Mouse (Mus musculus): ENCODE measurements around the gene Olfr1419. TPM values are rescaled to one million over a fixed set of nuclear protein-coding genes. Genes with fewer than 3 reads are reported as not detected.
"Not testable (repeated sequence)": the region's sequence is repeated elsewhere in the genome, so short reads cannot be mapped to it uniquely, and the experiment has no call there.

Olfr1419 gene
- polyA plus RNA-seq, 1 experiment from 2014 or later = not detected

DNA sequence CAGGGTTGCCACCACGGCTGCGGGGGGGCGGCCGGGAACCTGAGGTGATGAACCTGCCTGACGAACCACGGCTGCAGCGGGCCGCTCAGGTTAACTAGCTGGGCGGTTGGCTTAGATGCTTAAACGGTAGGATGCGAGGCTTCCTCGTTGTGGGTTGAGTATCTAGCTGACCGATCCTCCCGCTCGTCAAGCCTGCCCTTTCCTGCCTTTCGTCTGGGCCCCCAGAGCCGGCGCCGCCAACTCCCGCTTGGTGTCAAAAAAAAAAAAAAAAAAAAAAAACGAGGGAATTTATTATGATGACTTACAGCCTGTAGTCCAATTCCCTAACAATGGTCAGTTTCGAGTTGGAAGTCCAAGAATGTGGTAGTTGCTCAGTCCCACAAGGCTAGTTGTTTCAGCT lies 3.5 kb upstream of the Olfr1419 start:
- H3K9ac ChIP-seq (ENCODE audit: low read depth, low read length); ATAC-seq (ENCODE audit: low FRiP score); H3K9me3 ChIP-seq (ENCODE audit: control insufficient read depth, low read length); H3K27me3 ChIP-seq (ENCODE audit: control insufficient read depth, insufficient read depth, low read length); H3K4me2 ChIP-seq (replicated peaks; ENCODE audit: low read depth, low read length); H3K27ac ChIP-seq (ENCODE audit: low read depth, low read length); DNase-seq (ENCODE audit: low spot score); H3K4me3 ChIP-seq (ENCODE audit: low read depth, low read length); H3K4me1 ChIP-seq (replicated peaks; ENCODE audit: control insufficient read depth, insufficient read depth, low read length); H3K36me3 ChIP-seq (ENCODE audit: control insufficient read depth, insufficient read depth, low read length): not testable (repeated sequence)
- WGBS = 59% methylated on average over 14 of the region's 22 CpGs

DNA sequence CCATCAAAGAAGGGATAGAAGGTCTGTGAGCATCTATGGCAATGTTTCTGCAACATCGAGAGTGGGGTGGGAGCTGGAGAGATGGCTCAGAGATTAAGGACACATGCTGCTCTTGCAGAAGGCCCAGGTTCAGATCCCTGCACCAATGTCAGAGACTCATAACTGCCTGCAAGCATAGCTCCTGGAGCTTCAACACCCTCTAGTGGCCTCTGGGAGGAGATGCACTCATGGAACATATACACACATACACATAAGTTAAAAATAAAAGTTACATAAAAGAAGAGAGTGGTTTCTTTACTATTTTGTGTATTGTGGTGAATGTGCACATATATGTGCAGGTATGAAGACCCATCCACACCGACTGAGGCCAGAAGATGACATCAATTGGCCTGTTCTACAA lies 7.1 kb downstream of the Olfr1419 start:
- Histone ChIP-seq H3K4me1 (replicated peaks; ENCODE audit: control insufficient read depth, insufficient read depth, low read length) (no peaks in the 10 kb centered on the region), H3K4me3 (ENCODE audit: low read depth, low read length) (no peak overlapping the region), H3K27me3 (ENCODE audit: control insufficient read depth, insufficient read depth, low read length) (no peaks in the 10 kb centered on the region), H3K27ac (ENCODE audit: low read depth, low read length) (no peak overlapping the region), H3K9ac (ENCODE audit: low read depth, low read length) (no peak overlapping the region), H3K4me2 (replicated peaks; ENCODE audit: low read depth, low read length) (no peak overlapping the region), H3K36me3 (ENCODE audit: control insufficient read depth, insufficient read depth, low read length) (no peaks in the 10 kb centered on the region), H3K9me3 (ENCODE audit: control insufficient read depth, low read length) (no peaks in the 10 kb centered on the region)
- WGBS = 74% methylated on average over 2 of the region's 2 CpGs
- DNase-seq (ENCODE audit: low spot score) (no peak), ATAC-seq (ENCODE audit: low FRiP score) (no peak)

- Histone ChIP-seq H3K4me2 (replicated peaks; ENCODE audit: low read depth, low read length) (no peak within 1 kb of the TSS), H3K4me3 (ENCODE audit: low read depth, low read length) (no peak within 1 kb of the TSS), H3K27ac (ENCODE audit: low read depth, low read length) (no peak within 1 kb of the TSS), H3K36me3 (ENCODE audit: control insufficient read depth, insufficient read depth, low read length) (no peaks in the 10 kb centered on the region), H3K9ac (ENCODE audit: low read depth, low read length) (no peak within 1 kb of the TSS), H3K9me3 (ENCODE audit: control insufficient read depth, low read length) (no peaks in the 10 kb centered on the region), H3K27me3 (ENCODE audit: control insufficient read depth, insufficient read depth, low read length) (no peaks in the 10 kb centered on the region), H3K4me1 (replicated peaks; ENCODE audit: control insufficient read depth, insufficient read depth, low read length) (no peaks in the 10 kb centered on the region)
- DNase-seq (ENCODE audit: low spot score) (no peak), ATAC-seq (ENCODE audit: low FRiP score) (no peak)
- 92% methylated on average over 1 of the region's 1 CpGs for WGBS
These were observed 13.9 kb downstream of the Olfr1419 start, which contains the start of gene Olfr1418 for GRCm38 (mm10) chr19:11860966-11861365. Olfr1418 (minus strand) TSS chr19:11861066.

GRCm38 (mm10) chr19:11856506-11856905 lies 18.4 kb downstream of the Olfr1419 start:
- 83% methylated on average over 6 of the region's 6 CpGs for WGBS
- Histone ChIP-seq H3K4me3 (ENCODE audit: low read depth, low read length) (no peak overlapping the region), H3K9me3 (ENCODE audit: control insufficient read depth, low read length) (no peaks in the 10 kb centered on the region), H3K36me3 (ENCODE audit: control insufficient read depth, insufficient read depth, low read length) (no peaks in the 10 kb centered on the region), H3K4me1 (replicated peaks; ENCODE audit: control insufficient read depth, insufficient read depth, low read length) (no peaks in the 10 kb centered on the region), H3K27me3 (ENCODE audit: control insufficient read depth, insufficient read depth, low read length) (no peaks in the 10 kb centered on the region), H3K9ac (ENCODE audit: low read depth, low read length) (no peak overlapping the region), H3K4me2 (replicated peaks; ENCODE audit: low read depth, low read length) (no peak overlapping the region), H3K27ac (ENCODE audit: low read depth, low read length) (no peak overlapping the region)
- DNase-seq (ENCODE audit: low spot score) = no peak
- no peak for ATAC-seq (ENCODE audit: low FRiP score)

- Histone ChIP-seq H3K4me1 (replicated peaks; ENCODE audit: control insufficient read depth, insufficient read depth, low read length) (no peaks in the 10 kb centered on the region), H3K4me3 (ENCODE audit: low read depth, low read length) (no peak overlapping the region), H3K27ac (ENCODE audit: low read depth, low read length) (no peak overlapping the region), H3K27me3 (ENCODE audit: control insufficient read depth, insufficient read depth, low read length) (no peaks in the 10 kb centered on the region), H3K4me2 (replicated peaks; ENCODE audit: low read depth, low read length) (no peak overlapping the region), H3K9me3 (ENCODE audit: control insufficient read depth, low read length) (no peaks in the 10 kb centered on the region), H3K9ac (ENCODE audit: low read depth, low read length) (no peak overlapping the region), H3K36me3 (ENCODE audit: control insufficient read depth, insufficient read depth, low read length) (no peaks in the 10 kb centered on the region)
- WGBS = 99% methylated on average over 2 of the region's 2 CpGs
- DNase-seq (ENCODE audit: low spot score) (no peak), ATAC-seq (ENCODE audit: low FRiP score) (no peak)
These were observed 20.1 kb downstream of the Olfr1419 start for GRCm38 (mm10) chr19:11854821-11855220.

- H3K9me3 ChIP-seq (ENCODE audit: control insufficient read depth, low read length) = no peaks in the 10 kb centered on the region
- no peaks in the 10 kb centered on the region for H3K36me3 ChIP-seq (ENCODE audit: control insufficient read depth, insufficient read depth, low read length)
- no peak overlapping the region for H3K27ac ChIP-seq (ENCODE audit: low read depth, low read length)
- ATAC-seq (ENCODE audit: low FRiP score) = no peak
- H3K27me3 ChIP-seq (ENCODE audit: control insufficient read depth, insufficient read depth, low read length) = no peaks in the 10 kb centered on the region
- H3K9ac ChIP-seq (ENCODE audit: low read depth, low read length) = no peak overlapping the region
- no peak overlapping the region for H3K4me2 ChIP-seq (replicated peaks; ENCODE audit: low read depth, low read length)
- H3K4me1 ChIP-seq (replicated peaks; ENCODE audit: control insufficient read depth, insufficient read depth, low read length) = no peaks in the 10 kb centered on the region
- DNase-seq (ENCODE audit: low spot score) = no peak
- H3K4me3 ChIP-seq (ENCODE audit: low read depth, low read length) = no peak overlapping the region
- WGBS = 71% methylated on average over 4 of the region's 4 CpGs
These were observed 22.3 kb downstream of the Olfr1419 start for GRCm38 (mm10) chr19:11852652-11853051.

GRCm38 (mm10) chr19:11846333-11846732 lies 28.6 kb downstream of the Olfr1419 start:
- DNase-seq (ENCODE audit: low spot score) = no peak
- Histone ChIP-seq H3K36me3 (ENCODE audit: control insufficient read depth, insufficient read depth, low read length) (no peaks in the 10 kb centered on the region), H3K27ac (ENCODE audit: low read depth, low read length) (no peak overlapping the region), H3K4me3 (ENCODE audit: low read depth, low read length) (no peak overlapping the region), H3K4me2 (replicated peaks; ENCODE audit: low read depth, low read length) (no peak overlapping the region), H3K27me3 (ENCODE audit: control insufficient read depth, insufficient read depth, low read length) (no peaks in the 10 kb centered on the region), H3K4me1 (replicated peaks; ENCODE audit: control insufficient read depth, insufficient read depth, low read length) (no peaks in the 10 kb centered on the region), H3K9ac (ENCODE audit: low read depth, low read length) (no peak overlapping the region), H3K9me3 (ENCODE audit: control insufficient read depth, low read length) (no peaks in the 10 kb centered on the region)
- WGBS = 91% methylated on average over 4 of the region's 4 CpGs
- ATAC-seq (ENCODE audit: low FRiP score) = no peak

GRCm38 (mm10) chr19:11839119-11839518 lies 35.8 kb downstream of the Olfr1419 start, which contains the start of gene Olfr1417:
Olfr1417 (minus strand) TSS chr19:11839219.
- H3K4me3 ChIP-seq (ENCODE audit: low read depth, low read length) = no peak within 1 kb of the TSS
- H3K9ac ChIP-seq (ENCODE audit: low read depth, low read length) = no peak within 1 kb of the TSS
- no peak within 1 kb of the TSS for H3K4me2 ChIP-seq (replicated peaks; ENCODE audit: low read depth, low read length)
- H3K36me3 ChIP-seq (ENCODE audit: control insufficient read depth, insufficient read depth, low read length) = no peaks in the 10 kb centered on the region
- H3K27me3 ChIP-seq (ENCODE audit: control insufficient read depth, insufficient read depth, low read length) = no peaks in the 10 kb centered on the region
- no peaks in the 10 kb centered on the region for H3K4me1 ChIP-seq (replicated peaks; ENCODE audit: control insufficient read depth, insufficient read depth, low read length)
- no peak within 1 kb of the TSS for H3K27ac ChIP-seq (ENCODE audit: low read depth, low read length)
- DNase-seq (ENCODE audit: low spot score) (no peak), ATAC-seq (ENCODE audit: low FRiP score) (no peak)
- H3K9me3 ChIP-seq (ENCODE audit: control insufficient read depth, low read length) = no peaks in the 10 kb centered on the region
- WGBS = 88% methylated on average over 4 of the region's 4 CpGs

DNA sequence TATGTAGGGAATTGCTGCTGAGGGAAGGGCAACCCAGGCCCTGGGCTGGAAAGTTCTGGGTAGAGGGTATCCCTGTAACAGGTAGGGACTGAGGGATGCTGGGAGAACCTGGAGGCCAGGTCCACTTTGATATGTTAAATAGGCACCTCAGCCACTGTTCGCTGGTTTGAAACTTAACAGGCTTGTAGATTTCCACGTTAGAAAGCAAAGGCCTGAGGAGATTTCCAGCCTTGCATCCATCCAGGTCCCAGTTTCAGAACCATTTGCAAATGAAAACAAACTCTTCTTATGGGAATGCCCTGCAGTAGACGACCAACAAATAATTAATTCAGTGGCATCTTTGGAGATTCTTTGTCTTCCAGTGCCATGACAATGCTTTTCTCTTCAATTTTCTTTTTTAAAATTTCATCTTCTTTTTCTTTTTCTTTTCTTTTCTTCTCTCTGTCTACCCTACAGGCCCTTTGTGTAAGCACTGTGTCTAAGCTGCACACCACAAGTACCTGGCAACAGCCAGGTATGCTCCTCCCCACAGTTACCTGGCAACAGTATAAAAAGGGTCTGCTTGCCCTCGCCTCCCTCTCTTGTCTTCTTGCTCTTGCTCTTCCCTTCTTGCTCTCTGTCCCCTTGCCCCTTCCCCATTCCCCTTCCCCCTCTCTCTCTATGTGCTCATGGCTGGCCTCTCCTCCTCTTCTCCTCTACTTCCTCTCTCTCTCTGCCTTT lies 51.4 kb downstream of the Olfr1419 start:
- peaks cover 17% of the 10 kb centered on the region for H3K27me3 ChIP-seq (ENCODE audit: control insufficient read depth, insufficient read depth, low read length)
- no peak overlapping the region for H3K4me2 ChIP-seq (replicated peaks; ENCODE audit: low read depth, low read length)
- DNase-seq (ENCODE audit: low spot score) (no peak), ATAC-seq (ENCODE audit: low FRiP score) (no peak)
- H3K27ac ChIP-seq (ENCODE audit: low read depth, low read length) = no peak overlapping the region
- no peak overlapping the region for H3K9ac ChIP-seq (ENCODE audit: low read depth, low read length)
- H3K9me3 ChIP-seq (ENCODE audit: control insufficient read depth, low read length) = no peaks in the 10 kb centered on the region
- H3K4me3 ChIP-seq (ENCODE audit: low read depth, low read length) = no peak overlapping the region
- no peaks in the 10 kb centered on the region for H3K36me3 ChIP-seq (ENCODE audit: control insufficient read depth, insufficient read depth, low read length)
- 26% methylated on average over 4 of the region's 4 CpGs for WGBS
- no peaks in the 10 kb centered on the region for H3K4me1 ChIP-seq (replicated peaks; ENCODE audit: control insufficient read depth, insufficient read depth, low read length)
